Mouse (Mus musculus) frontal cortex, adult 2 months (tissue): ENCODE measurements around the gene Acoxl. TPM values are rescaled to one million over a fixed set of nuclear protein-coding genes. Genes with fewer than 3 reads are reported as not detected.

Experiments
- DNase-seq, 2 experiments: peaks; one replicate each; pipeline ENCODE4 v3.0.0; 2022; ENCODE audit warnings: low spot score in 1 of 2; ENCODE audit errors: extremely low spot score in 1 of 2
- polyA plus RNA-seq: library from polyadenylated mRNA; depleted of rRNA; stranded (reverse); fragments of >200 nt; gene quantifications from 2 replicates; pipeline ENCODE4 v1.2.3, GENCODE M21; 2012

Acoxl gene
- polyA plus RNA-seq, 1 experiment: 0.06 TPM

- no peak for DNase-seq
Measured at GRCm38 (mm10) chr2:128134474-128134873, 295.8 kb downstream of the Acoxl start.

GRCm38 (mm10) chr2:128134948-128135347 lies 296.3 kb downstream of the Acoxl start:
- no peak for DNase-seq

DNA sequence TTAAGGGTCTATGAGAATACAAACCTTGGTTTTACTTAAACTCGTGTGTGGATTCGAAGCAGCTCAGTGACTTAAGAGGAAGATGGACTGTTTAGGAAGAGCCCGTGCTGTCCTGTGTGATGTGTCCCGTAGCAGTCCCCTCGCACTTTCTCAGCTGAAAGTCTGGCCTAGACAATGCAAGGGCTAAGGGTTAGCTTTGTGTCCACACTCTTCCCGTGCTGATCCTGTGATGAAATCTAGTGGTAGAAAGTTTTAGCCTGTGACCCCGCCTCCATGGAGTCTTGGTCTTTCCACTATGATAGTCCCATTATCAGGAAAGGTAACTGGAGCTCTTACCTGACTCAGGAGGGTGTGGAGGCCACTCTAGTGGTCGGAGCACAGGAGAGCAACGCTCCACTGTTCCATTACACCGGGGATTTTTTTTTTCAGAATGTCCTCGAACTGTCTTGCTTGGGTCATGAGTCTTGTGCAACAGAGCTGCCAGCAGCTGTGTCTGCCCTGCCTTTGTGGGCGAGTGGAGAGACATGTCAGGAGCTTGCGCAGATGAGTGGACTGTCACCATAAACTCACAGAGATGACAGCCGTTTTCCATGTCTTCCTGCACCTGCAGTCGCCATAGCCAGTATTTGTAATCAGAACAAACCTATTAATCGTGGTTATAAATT lies 298.2 kb downstream of the Acoxl start:
- no peak for DNase-seq

- no peak for DNase-seq
Measured at GRCm38 (mm10) chr2:128137480-128138276, 299.0 kb downstream of the Acoxl start.

GRCm38 (mm10) chr2:128138924-128139323 lies 300.2 kb downstream of the Acoxl start:
- DNase-seq: no peak

DNA sequence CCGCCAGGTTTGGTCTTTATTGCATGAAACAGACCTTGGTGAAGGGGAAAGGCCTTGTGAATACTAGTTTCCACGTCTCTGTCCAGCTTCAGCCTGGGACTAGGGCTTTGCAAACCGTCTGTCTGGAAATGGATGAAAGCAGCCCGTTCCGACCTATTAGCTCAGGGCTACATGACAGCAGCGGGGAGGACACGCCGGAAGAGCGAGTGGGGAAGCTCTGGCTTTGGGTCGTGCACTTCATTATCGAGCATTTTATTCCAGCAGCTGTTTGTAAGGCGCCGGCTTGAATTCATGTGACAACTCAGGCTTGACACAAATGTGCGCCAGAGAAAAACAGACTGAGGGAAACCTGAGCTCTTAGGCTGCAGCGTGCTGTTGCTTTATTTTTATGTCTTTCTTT lies 301.1 kb downstream of the Acoxl start:
- no peak for DNase-seq

DNA sequence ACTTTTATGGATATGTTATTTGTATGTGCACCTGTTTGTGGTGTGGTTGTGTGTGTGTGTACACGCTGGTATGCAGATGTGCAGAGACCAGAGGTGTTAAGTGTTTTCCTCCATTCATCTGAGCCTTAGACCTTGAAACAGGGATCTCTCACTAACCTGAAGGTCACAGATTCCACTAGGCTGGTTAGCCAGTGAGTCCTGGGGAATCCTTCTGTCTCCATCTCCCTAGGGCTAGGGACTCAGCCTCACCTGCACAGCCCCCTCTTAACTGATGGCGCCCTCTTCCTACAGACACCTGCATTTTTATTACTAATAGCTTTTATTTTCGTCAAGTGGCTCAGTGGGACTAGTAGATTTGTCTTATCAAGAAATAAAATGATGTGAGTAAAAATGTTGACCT lies 301.5 kb downstream of the Acoxl start:
- DNase-seq: no peak

DNA sequence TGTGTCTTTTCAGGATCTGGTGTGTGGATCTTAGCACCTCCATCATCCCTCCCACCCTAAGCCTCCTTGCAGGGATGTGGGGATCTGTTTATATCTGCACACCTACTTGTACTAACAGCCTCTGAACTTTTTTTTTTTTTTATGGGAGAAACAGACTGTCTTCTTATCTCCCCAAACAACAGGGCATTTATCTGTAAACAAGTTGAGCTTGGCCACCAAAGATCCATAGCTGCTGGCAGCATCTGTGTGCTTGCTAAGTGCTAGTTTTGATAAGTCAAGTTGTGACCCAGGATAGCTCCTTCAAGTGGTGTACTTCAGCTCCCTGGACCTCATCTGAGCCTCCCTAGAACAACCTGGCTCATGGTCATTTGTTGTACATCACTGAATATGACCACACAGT lies 305.3 kb downstream of the Acoxl start:
- no peak for DNase-seq

- no peak for DNase-seq
Measured at GRCm38 (mm10) chr2:128145433-128145832, 306.8 kb downstream of the Acoxl start.

GRCm38 (mm10) chr2:128149596-128149995 lies 310.9 kb downstream of the Acoxl start:
- DNase-seq: no peak

DNA sequence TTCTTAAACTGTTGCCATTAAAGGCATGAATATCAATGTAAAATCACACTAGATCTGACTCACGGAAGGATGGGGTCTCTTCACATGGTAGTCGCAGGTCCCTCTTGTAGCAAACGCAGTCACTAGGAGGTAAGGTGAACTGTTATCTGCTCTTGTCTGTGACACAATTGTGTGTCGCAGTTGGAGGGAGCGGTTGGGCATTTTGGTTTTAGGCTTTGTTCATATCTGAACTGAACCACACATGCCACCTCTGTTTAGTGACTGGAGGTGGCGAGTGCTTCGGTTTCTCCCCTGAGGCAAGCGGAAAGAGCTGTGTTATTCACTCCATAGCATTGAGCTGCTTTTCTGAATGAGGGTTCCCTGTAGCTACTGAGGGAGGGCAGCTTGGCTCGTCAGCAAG lies 313.5 kb downstream of the Acoxl start:
- no peak for DNase-seq

GRCm38 (mm10) chr2:128152845-128153550 lies 314.3 kb downstream of the Acoxl start:
- no peak for DNase-seq

DNA sequence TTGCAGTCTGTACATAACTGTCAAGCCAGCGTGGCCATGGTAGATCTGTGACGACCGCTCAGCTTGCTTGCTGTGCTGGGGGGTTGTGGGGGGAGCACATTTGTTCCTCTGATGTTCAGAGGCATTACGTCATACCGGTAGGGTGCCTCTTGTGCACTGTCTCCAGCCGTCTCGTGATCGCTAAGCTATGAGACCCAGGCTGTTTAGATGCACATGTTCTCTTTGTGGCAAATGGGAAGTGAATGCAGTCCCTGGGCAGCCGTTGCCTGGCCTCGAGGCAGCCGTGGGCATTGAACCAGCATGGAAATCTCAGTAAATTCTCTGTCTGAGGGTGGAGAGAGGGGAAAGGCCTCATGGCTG lies 314.9 kb downstream of the Acoxl start:
- DNase-seq: no peak

- no peak for DNase-seq
Measured at GRCm38 (mm10) chr2:128155412-128156066, 316.9 kb downstream of the Acoxl start.

GRCm38 (mm10) chr2:128156067-128156462 lies 317.4 kb downstream of the Acoxl start:
- no peak for DNase-seq

DNA sequence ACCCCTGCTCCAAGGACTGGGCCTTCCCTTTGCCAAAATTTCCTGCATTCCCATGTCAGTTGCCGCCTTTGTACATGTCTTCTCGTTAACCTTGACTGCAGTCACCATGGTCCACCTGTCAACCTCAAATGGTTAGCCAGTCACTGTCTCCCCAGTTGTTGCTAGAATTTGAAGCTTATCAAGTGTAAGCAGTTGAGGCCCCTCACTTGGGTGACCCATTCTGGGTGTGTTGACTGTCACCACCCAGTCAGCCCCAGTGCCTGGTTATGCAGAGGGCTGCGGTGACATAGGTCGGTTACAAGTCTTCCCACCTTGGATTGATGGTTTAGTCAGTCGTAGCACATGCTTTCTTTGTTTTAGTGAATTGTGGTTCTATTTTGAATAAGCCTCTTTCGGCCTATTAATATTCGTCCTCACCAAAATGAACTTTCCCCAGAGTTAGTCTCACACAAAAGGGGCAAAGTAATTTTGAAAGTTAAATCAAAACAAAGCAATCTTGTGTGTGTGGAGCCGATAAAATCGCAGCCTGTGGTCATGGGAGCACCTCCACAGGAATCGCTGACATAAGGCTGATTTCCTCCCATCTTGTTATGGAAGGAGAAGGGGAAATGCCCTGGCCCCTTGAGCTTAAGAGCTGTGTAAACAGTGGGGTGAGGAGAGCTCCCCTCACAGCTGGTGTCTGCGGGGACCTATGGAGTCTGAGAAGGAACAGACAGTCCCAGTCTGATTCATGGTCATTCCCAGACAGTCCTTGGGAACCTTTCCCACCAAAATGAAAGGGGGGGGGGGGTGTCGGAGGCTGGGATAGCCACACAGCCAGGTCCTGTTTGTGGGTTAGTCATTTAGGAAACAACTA lies 318.1 kb downstream of the Acoxl start:
- no peak for DNase-seq

DNA sequence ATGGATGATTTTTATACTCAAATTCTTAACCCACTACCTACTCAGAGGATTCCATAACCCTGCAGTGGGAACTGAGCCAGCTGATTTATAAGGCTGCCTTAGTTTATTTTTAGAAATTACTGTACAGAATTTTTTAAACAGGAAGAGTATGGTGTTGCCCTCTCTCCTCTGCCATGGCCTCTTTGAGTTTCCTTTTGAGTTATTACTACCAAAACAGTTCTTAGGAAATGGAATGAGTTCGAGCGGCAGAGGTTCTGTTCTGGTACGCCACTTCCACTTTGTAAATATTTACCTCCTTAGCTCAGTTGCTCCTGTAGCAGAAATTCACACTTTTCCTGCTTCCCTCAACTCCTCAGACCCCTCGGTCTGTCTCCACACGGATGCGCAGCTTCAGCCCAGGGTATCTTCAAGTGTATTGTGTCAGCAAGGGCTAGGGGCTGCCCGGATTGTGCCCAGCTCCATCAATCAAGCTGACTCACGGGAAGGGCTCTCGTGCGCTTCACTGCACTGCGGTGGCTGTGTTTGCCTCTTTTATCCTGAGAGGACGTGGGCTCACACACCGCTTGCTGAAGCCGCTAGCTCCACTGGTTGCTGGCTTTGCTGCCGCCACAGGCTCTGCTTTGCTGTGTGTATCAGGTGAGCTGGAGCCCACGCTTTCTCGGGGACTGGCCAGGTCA lies 320.2 kb downstream of the Acoxl start:
- DNase-seq: no peak

- no peak for DNase-seq
Measured at GRCm38 (mm10) chr2:128159619-128160125, 321.0 kb downstream of the Acoxl start.

- DNase-seq: no peak
Measured at GRCm38 (mm10) chr2:128163177-128163576, 324.5 kb downstream of the Acoxl start.
